Mouse (Mus musculus) cerebellum, adult 2 months (tissue): ENCODE data around the gene Adcy3.

ENCODE experiments used
- CTCF ChIP-seq: fragments of 200-500 bp; IDR thresholded peaks from 2 replicates; pipeline ENCODE4 v1.5.1; 2011; ENCODE audit warnings: low read depth, mild to moderate bottlenecking, control low read depth, low read length, moderate library complexity, borderline replicate concordance; ENCODE audit not compliant: insufficient read depth
- POLR2A ChIP-seq: fragments of 200-500 bp; IDR thresholded peaks from 2 replicates; pipeline ENCODE4 v1.6.1; 2011; ENCODE audit warnings: low read length, control low read depth, borderline replicate concordance; ENCODE audit not compliant: insufficient read depth

DNA sequence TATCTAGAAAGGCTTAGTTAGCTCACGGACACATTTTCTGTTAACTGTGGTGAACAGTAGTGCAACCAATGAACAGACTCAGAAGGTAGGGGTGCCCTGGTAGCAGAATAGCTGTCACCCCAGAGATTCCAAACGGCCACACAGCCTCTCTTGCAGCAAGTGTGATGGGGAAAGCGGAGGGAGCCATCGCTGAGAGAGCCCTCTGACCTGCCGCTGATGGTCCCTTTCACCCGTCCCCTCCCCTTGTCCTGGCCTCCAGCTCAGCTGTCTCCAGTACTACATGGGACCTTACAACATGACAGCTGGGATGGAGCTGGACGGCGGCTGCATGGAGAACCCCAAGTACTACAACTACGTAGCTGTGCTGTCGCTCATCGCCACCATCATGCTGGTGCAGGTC, 73.2 kb downstream of the Adcy3 start:
- TF ChIP-seq POLR2A, result no peak
- TF ChIP-seq CTCF, result no peak
